13 mouse cellular contexts compared by ENCODE assay signal in genomic region chr19:59193456-59193855, GRCm38 (mm10). TPM values are rescaled to one million over a fixed set of nuclear protein-coding genes. Genes with fewer than 3 reads are reported as not detected.
DNase-seq lines count a peak whose midpoint lies in the region; ATAC-seq and TF ChIP-seq lines count a peak whose summit lies in the region.
"Had no signal": no experiment of that assay in that cellular context is flagged by ENCODE, and none has a peak within 500 bp of the region (broad histone marks: within the 10 kb centered on the region; RNA-seq: fewer than 3 reads in every experiment).

No protein-coding gene starts in this region.

- H3K36me3 ChIP-seq in heart, postnatal 0 days (replicated peaks; ENCODE audit: control insufficient read depth, insufficient read depth, low read length), result no peaks in the 10 kb centered on the region
- H3K36me3 ChIP-seq in ES-Bruce4 (ENCODE audit: control insufficient read depth, insufficient read depth, low read length, poor library complexity, severe bottlenecking), result no peaks in the 10 kb centered on the region
- H3K36me3 ChIP-seq in forebrain, embryonic 10.5 days (replicated peaks), result no peaks in the 10 kb centered on the region
- no peaks in the 10 kb centered on the region for H3K36me3 ChIP-seq in liver, embryonic 13.5 days

- H3K4me2 ChIP-seq in heart, postnatal 0 days (ENCODE audit: low read depth, low read length), result peak overlapping the region; percentile 50
- peak overlapping the region; percentile 28; the same call in 1 of the 2 replicates for H3K4me2 ChIP-seq in liver, embryonic 13.5 days

- H3K4me3 ChIP-seq in heart, postnatal 0 days (ENCODE audit: low read depth, low read length), result peak overlapping the region; percentile 36
- no peak overlapping the region for H3K4me3 ChIP-seq in ES-Bruce4 (ENCODE audit: low read depth, low read length)
- H3K4me3 ChIP-seq in forebrain, embryonic 10.5 days, result peak overlapping the region; percentile 49
- no peak overlapping the region for H3K4me3 ChIP-seq in liver, embryonic 13.5 days (replicated peaks)
- H3K4me3 ChIP-seq: left cerebral cortex, adult 2 months had no signal

- ATAC-seq in heart, postnatal 0 days (ENCODE audit: insufficient read depth, low read depth), result no peak
- no peak for ATAC-seq in liver, embryonic 13.5 days (ENCODE audit: low read depth)

- H3K27me3 ChIP-seq in heart, postnatal 0 days (ENCODE audit: control insufficient read depth, insufficient read depth, low read length), result peaks cover 96% of the 10 kb centered on the region
- peaks cover 3% of the 10 kb centered on the region; the same call in 1 of the 2 replicates for H3K27me3 ChIP-seq in ES-Bruce4 (ENCODE audit: control insufficient read depth, insufficient read depth, low read length, poor library complexity, severe bottlenecking)
- peaks cover 100% of the 10 kb centered on the region for H3K27me3 ChIP-seq in forebrain, embryonic 10.5 days (ENCODE audit: poor library complexity, severe bottlenecking)
- peaks cover 93% of the 10 kb centered on the region for H3K27me3 ChIP-seq in liver, embryonic 13.5 days

- no peak for TF ChIP-seq EP300 in heart, postnatal 0 days (IDR thresholded peaks at IDR 0.05; ENCODE audit: low read depth)
- no peak for TF ChIP-seq EP300 in ES-Bruce4 (IDR thresholded peaks at IDR 0.05; ENCODE audit: insufficient read depth, low read depth, low read length)

- H3K9me3 ChIP-seq in heart, postnatal 0 days (replicated peaks; ENCODE audit: control insufficient read depth, low read length), result no peaks in the 10 kb centered on the region
- H3K9me3 ChIP-seq in ES-Bruce4 (replicated peaks; ENCODE audit: control insufficient read depth, insufficient read depth, low read length, poor library complexity, severe bottlenecking), result no peaks in the 10 kb centered on the region
- no peaks in the 10 kb centered on the region for H3K9me3 ChIP-seq in forebrain, embryonic 10.5 days
- H3K9me3 ChIP-seq in liver, embryonic 13.5 days (replicated peaks), result no peaks in the 10 kb centered on the region

- no peak for DNase-seq in heart, postnatal 0 days (ENCODE audit: low spot score)
- no peak for DNase-seq in heart, adult 8-10 months (ENCODE audit: low spot score)
- peak; percentile 46 for DNase-seq in forebrain, embryonic 10.5 days (ENCODE audit: extremely low spot score, low spot score)
- DNase-seq in liver, embryonic 13.5 days, result no peak
- no peak for DNase-seq in layer of hippocampus, postnatal 10 days (ENCODE audit: low spot score in 2 of 2)
- DNase-seq in right cerebral cortex, postnatal 4 days, result no peak
- DNase-seq in cerebellum, adult 18-20 months, result no peak

- no peak for TF ChIP-seq CTCF in heart, postnatal 0 days (IDR thresholded peaks at IDR 0.05; ENCODE audit: low read depth)
- TF ChIP-seq CTCF in ES-Bruce4 (IDR thresholded peaks at IDR 0.05; ENCODE audit: low read depth, low read length), result no peak

- no peak overlapping the region for H3K27ac ChIP-seq in heart, postnatal 0 days (ENCODE audit: low read depth)
- no peak overlapping the region for H3K27ac ChIP-seq in ES-Bruce4 (ENCODE audit: insufficient read depth, low read length)
- peak overlapping the region; percentile 83; the same call in 1 of the 2 replicates for H3K27ac ChIP-seq in forebrain, embryonic 10.5 days
- no peak overlapping the region for H3K27ac ChIP-seq in liver, embryonic 13.5 days
- H3K27ac ChIP-seq: left cerebral cortex, adult 2 months had no signal

- no peak for TF ChIP-seq POLR2A in ES-Bruce4 (IDR thresholded peaks at IDR 0.05; ENCODE audit: insufficient read depth, low read length)

- WGBS in heart, postnatal 0 days, result 1% methylated on average over 10 of the region's 10 CpGs
- under 1% methylated on average over 10 of the region's 10 CpGs for WGBS in forebrain, embryonic 10.5 days
- 1% methylated on average over 10 of the region's 10 CpGs for WGBS in liver, embryonic 13.5 days (ENCODE audit: insufficient replicate concordance)

- H3K9ac ChIP-seq in heart, postnatal 0 days (replicated peaks; ENCODE audit: low read depth, low read length), result no peak overlapping the region
- peak overlapping the region; percentile 20; the same call in 1 of the 2 replicates for H3K9ac ChIP-seq in ES-Bruce4 (ENCODE audit: low read depth, poor library complexity, severe bottlenecking)
- H3K9ac ChIP-seq in liver, embryonic 13.5 days, result no peak overlapping the region

- H3K4me1 ChIP-seq in heart, postnatal 0 days (ENCODE audit: control insufficient read depth, insufficient read depth), result no peaks in the 10 kb centered on the region
- H3K4me1 ChIP-seq in ES-Bruce4 (ENCODE audit: control insufficient read depth, insufficient read depth, low read length), result no peaks in the 10 kb centered on the region
- H3K4me1 ChIP-seq in forebrain, embryonic 10.5 days, result peaks cover 43% of the 10 kb centered on the region
- peaks cover 4% of the 10 kb centered on the region for H3K4me1 ChIP-seq in liver, embryonic 13.5 days (replicated peaks)

RNA-seq across cellular contexts. Expression of gene Vax1, which starts 23.6 kb away (rescaled TPM):
- not detected in 2 replicates for total RNA-seq in heart, postnatal 0 days (2014; rRNA removed; ENCODE audit: low replicate concordance)
- not detected in 2 replicates for polyA plus RNA-seq in heart, postnatal 0 days (2015; fragmentation: Nextera tagmentation; extraction: Ambion mirVana)
- total RNA-seq in heart, adult 8-10 months (2022), result not detected
- not detected in 2 replicates for polyA plus RNA-seq in ES-Bruce4 (2011; ENCODE audit: insufficient read depth, insufficient read length, low read depth, missing spikeins)
- 0.50 and 1.0 TPM in 2 replicates for polyA plus RNA-seq in forebrain, embryonic 10.5 days (2016; fragmentation: Nextera tagmentation; extraction: Ambion mirVana)
- polyA plus RNA-seq in liver, embryonic 13.5 days (2015; fragmentation: Nextera tagmentation; extraction: Ambion mirVana), result not detected in 2 replicates
- 1 to 10 TPM; 1.7 to 2.9 TPM for total RNA-seq in layer of hippocampus, postnatal 10 days (2021)
- total RNA-seq: adrenal gland, postnatal 14 days; granulocyte monocyte progenitor cell, adult 5-6 weeks had no signal
- polyA plus RNA-seq: spleen, adult 2 months had no signal

RNA-seq across cellular contexts. Expression of gene Kcnk18, which starts 25.6 kb away (rescaled TPM):
- total RNA-seq in heart, postnatal 0 days (2014; rRNA removed; ENCODE audit: low replicate concordance), result not detected in 2 replicates
- polyA plus RNA-seq in heart, postnatal 0 days (2015; fragmentation: Nextera tagmentation; extraction: Ambion mirVana), result not detected in 2 replicates
- total RNA-seq in heart, adult 8-10 months (2022), result not detected
- not detected in 2 replicates for polyA plus RNA-seq in ES-Bruce4 (2011; ENCODE audit: insufficient read depth, insufficient read length, low read depth, missing spikeins)
- not detected in 2 replicates for polyA plus RNA-seq in forebrain, embryonic 10.5 days (2016; fragmentation: Nextera tagmentation; extraction: Ambion mirVana)
- polyA plus RNA-seq in liver, embryonic 13.5 days (2015; fragmentation: Nextera tagmentation; extraction: Ambion mirVana), result not detected in 2 replicates
- total RNA-seq in layer of hippocampus, postnatal 10 days (2021), result not detected
- total RNA-seq: adrenal gland, postnatal 14 days; granulocyte monocyte progenitor cell, adult 5-6 weeks; left cerebral cortex, adult 2 months had no signal
- polyA plus RNA-seq: cortical plate, adult 2 months; spleen, adult 2 months had no signal

Comparison
In these comparisons a context has a peak if more than half of its experiments do, and no peak if none do; other contexts are left out.
1. H3K4me3 ChIP-seq: peak in heart, postnatal 0 days (single experiment) and forebrain, embryonic 10.5 days (single experiment); none in ES-Bruce4 (single experiment) and liver, embryonic 13.5 days (single experiment).